Mouse (Mus musculus) gastrocnemius, postnatal 25 days (tissue): ENCODE measurements around the gene Rbfox1. TPM values are rescaled to one million over a fixed set of nuclear protein-coding genes. Genes with fewer than 3 reads are reported as not detected.

Experiments used
- DNase-seq: peaks from one replicate; pipeline ENCODE4 v3.0.0; 2022
- total RNA-seq, 2 experiments: library from RNA; stranded (reverse); gene quantifications; 1 replicate in 1 of 2; 2 replicates in 1 of 2; pipeline ENCODE4 v1.2.3; 2021

Gene Rbfox1
- total RNA-seq, 2 experiments from 2014 or later = 146 to 174 TPM

- DNase-seq = no peak
Measured at GRCm38 (mm10) chr16:6479616-6480410, 594.7 kb downstream of the Rbfox1 start.

GRCm38 (mm10) chr16:6480411-6480728, 595.2 kb downstream of the Rbfox1 start:
- DNase-seq = no peak

- DNase-seq = no peak
Measured at GRCm38 (mm10) chr16:6483628-6484027, 598.5 kb downstream of the Rbfox1 start.

- DNase-seq = no peak
Measured at GRCm38 (mm10) chr16:6485631-6486030, 600.5 kb downstream of the Rbfox1 start.

GRCm38 (mm10) chr16:6502219-6502618, 617.1 kb downstream of the Rbfox1 start:
- DNase-seq = no peak

GRCm38 (mm10) chr16:6503573-6504331, 618.6 kb downstream of the Rbfox1 start:
- no peak for DNase-seq

GRCm38 (mm10) chr16:6508924-6509323, 623.8 kb downstream of the Rbfox1 start:
- DNase-seq = no peak

GRCm38 (mm10) chr16:6519474-6519873, 634.3 kb downstream of the Rbfox1 start:
- DNase-seq = no peak

GRCm38 (mm10) chr16:6525507-6526170, 640.5 kb downstream of the Rbfox1 start:
- no peak for DNase-seq

- no peak for DNase-seq
Measured at GRCm38 (mm10) chr16:6531459-6531858, 646.3 kb downstream of the Rbfox1 start.

GRCm38 (mm10) chr16:6532077-6532995, 647.2 kb downstream of the Rbfox1 start:
- no peak for DNase-seq

GRCm38 (mm10) chr16:6555776-6556175, 670.6 kb downstream of the Rbfox1 start:
- DNase-seq = no peak

- DNase-seq = no peak
Measured at GRCm38 (mm10) chr16:6557726-6558125, 672.6 kb downstream of the Rbfox1 start.

- no peak for DNase-seq
Measured at GRCm38 (mm10) chr16:6584700-6585099, 699.5 kb downstream of the Rbfox1 start.

- no peak for DNase-seq
Measured at GRCm38 (mm10) chr16:6585204-6585603, 700.0 kb downstream of the Rbfox1 start.

GRCm38 (mm10) chr16:6616526-6616925, 731.4 kb downstream of the Rbfox1 start:
- no peak for DNase-seq

GRCm38 (mm10) chr16:6640330-6640729, 755.2 kb downstream of the Rbfox1 start:
- no peak for DNase-seq

- no peak for DNase-seq
Measured at GRCm38 (mm10) chr16:6646941-6647340, 761.8 kb downstream of the Rbfox1 start.

GRCm38 (mm10) chr16:6648753-6649152, 763.6 kb downstream of the Rbfox1 start:
- no peak for DNase-seq

GRCm38 (mm10) chr16:6658594-6658993, 773.4 kb downstream of the Rbfox1 start:
- DNase-seq = no peak

GRCm38 (mm10) chr16:6686076-6686757, 801.1 kb downstream of the Rbfox1 start:
- DNase-seq = no peak
